Mouse (Mus musculus) embryonic facial prominence, embryonic 14.5 days (tissue): Measurements from ENCODE around the gene Slc9a4. TPM values are rescaled to one million over a fixed set of nuclear protein-coding genes. Genes with fewer than 3 reads are reported as not detected.

Experiments used
- ATAC-seq: fragments of 200-750 bp; cut with Nextera tagmentation; 2 replicates; pipeline ENCODE4 v1.8.0; 2017; ENCODE audit warnings: low read depth, moderate number of reproducible peaks, moderate TSS enrichment
- DNase-seq: peaks from one replicate; pipeline ENCODE4 v3.0.0-alpha.2; 2015; ENCODE audit warnings: low spot score
- H3K27ac ChIP-seq: fragments of 300-500 bp; sonication (generic); replicated peaks from 2 replicates; pipeline ENCODE4 v1.5.1; 2014; ENCODE audit warnings: low read depth, mild to moderate bottlenecking, low read length, moderate library complexity
- H3K27me3 ChIP-seq: fragments of 300-500 bp; sonication (generic); replicated peaks from 2 replicates; pipeline ENCODE4 v1.6.1; 2014; ENCODE audit warnings: low read length; ENCODE audit not compliant: control insufficient read depth, insufficient read depth
- H3K36me3 ChIP-seq: fragments of 300-500 bp; sonication (generic); 2 replicates; pipeline ENCODE4 v1.6.1; 2014; ENCODE audit warnings: low read length, mixed read lengths; ENCODE audit not compliant: control insufficient read depth, insufficient read depth
- H3K4me1 ChIP-seq: fragments of 300-500 bp; sonication (generic); 2 replicates; pipeline ENCODE4 v1.6.1; 2014; ENCODE audit warnings: antibody characterized with exemption, low read length; ENCODE audit not compliant: control insufficient read depth, insufficient read depth
- H3K4me2 ChIP-seq: fragments of 300-500 bp; sonication (generic); 2 replicates; pipeline ENCODE4 v1.6.1; 2014; ENCODE audit warnings: low read depth, mild to moderate bottlenecking, low read length, moderate library complexity, mixed read lengths
- H3K4me3 ChIP-seq: fragments of 300-500 bp; sonication (generic); 2 replicates; pipeline ENCODE4 v1.5.1; 2014; ENCODE audit warnings: low read depth, mild to moderate bottlenecking, low read length
- H3K9ac ChIP-seq: fragments of 300-500 bp; sonication (generic); 2 replicates; pipeline ENCODE4 v1.6.1; 2014; ENCODE audit warnings: low read depth, mild to moderate bottlenecking, low read length, moderate library complexity, mixed read lengths
- H3K9me3 ChIP-seq: fragments of 300-500 bp; sonication (generic); 2 replicates; pipeline ENCODE4 v1.6.1; 2016; ENCODE audit warnings: low read length; ENCODE audit not compliant: control insufficient read depth
- WGBS: fragments of 180-500 bp; shearing (Covaris S2); extraction: QIAGEN DNeasy Blood & Tissue Kit; methylation state at CpG from one replicate; pipeline ENCODE4 v1.1.7; 2014; 5-methylcytosine and 5-hydroxymethylcytosine counted together
- polyA plus RNA-seq: library from polyadenylated mRNA; unstranded; fragments of >200 nt; fragmentation: Nextera tagmentation; extraction: Ambion mirVana; gene quantifications from 2 replicates; pipeline ENCODE4 v1.2.1, GENCODE M21; 2014

The Slc9a4 gene
- polyA plus RNA-seq: 0.17 and 0.18 TPM in 2 replicates

- Histone ChIP-seq H3K9me3 (no peaks in the 10 kb centered on the region), H3K4me1 (no peaks in the 10 kb centered on the region), H3K9ac (no peak within 1 kb of the TSS), H3K4me2 (peak within 1 kb of the TSS; percentile 31; the same call in 1 of the 2 replicates), H3K36me3 (no peaks in the 10 kb centered on the region), H3K27me3 (peaks cover 4% of the 10 kb centered on the region; the same call in 1 of the 2 replicates), H3K27ac (no peak within 1 kb of the TSS), H3K4me3 (no peak within 1 kb of the TSS)
- DNase-seq (peak; percentile 54), ATAC-seq (no peak)
- 9% methylated on average over 7 of the region's 7 CpGs for WGBS
These were observed at the start of gene Slc9a4 for GRCm38 (mm10) chr1:40579784-40580183. TSS of gene Slc9a4 (plus strand) at chr1:40580081.

DNA sequence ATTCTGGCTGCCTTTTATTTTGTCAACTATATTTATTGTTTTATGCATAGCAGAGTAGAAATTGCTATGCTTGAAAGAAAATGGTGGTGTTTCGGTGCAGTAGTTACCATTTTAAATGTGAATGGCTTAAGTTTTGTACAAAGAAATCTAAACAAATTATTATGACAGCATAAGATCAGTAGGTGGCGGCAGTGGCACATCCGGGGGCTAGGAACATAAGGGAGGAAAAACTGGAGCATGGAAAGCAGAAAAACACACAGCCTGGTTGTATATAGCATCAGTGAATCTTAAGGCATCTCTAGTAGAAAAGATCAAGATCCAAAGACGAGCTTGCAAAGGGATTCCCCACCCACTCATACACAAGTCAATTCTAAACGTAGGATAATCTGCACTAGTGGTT, 42.3 kb upstream of the Slc9a4 start:
- H3K4me3 ChIP-seq: no peak overlapping the region
- 74% methylated on average over 5 of the region's 5 CpGs for WGBS
- no peak for ATAC-seq
- no peak overlapping the region for H3K9ac ChIP-seq
- no peak overlapping the region for H3K27ac ChIP-seq
- H3K4me2 ChIP-seq: no peak overlapping the region
- no peaks in the 10 kb centered on the region for H3K9me3 ChIP-seq
- H3K36me3 ChIP-seq: no peaks in the 10 kb centered on the region
- no peaks in the 10 kb centered on the region for H3K4me1 ChIP-seq
- DNase-seq: no peak
- H3K27me3 ChIP-seq: no peaks in the 10 kb centered on the region

- 1% methylated on average over 2 of the region's 2 CpGs for WGBS
- peak; percentile 72 for DNase-seq
These were observed 35.2 kb upstream of the Slc9a4 start for GRCm38 (mm10) chr1:40544650-40545049.

DNA sequence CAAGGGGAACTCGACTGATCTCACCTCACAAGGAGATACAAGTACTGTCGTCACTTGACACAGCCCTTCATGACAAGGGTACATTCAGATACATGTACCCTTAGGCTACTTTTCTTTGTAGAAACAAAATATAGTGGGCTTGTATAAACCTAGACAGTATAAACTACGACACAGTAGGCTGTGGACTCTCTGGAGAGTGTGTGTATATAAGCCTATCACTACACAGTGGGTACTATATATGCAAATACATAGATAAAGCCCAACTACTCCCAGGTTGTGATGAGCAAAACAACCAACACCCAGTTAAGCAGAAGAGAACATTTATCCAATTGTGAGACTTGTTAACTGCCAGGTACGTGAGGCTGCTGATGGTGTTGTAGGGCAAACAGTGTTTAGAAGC, 33.2 kb upstream of the Slc9a4 start:
- Histone ChIP-seq H3K9me3 (no peaks in the 10 kb centered on the region), H3K4me3 (no peak overlapping the region), H3K4me2 (no peak overlapping the region), H3K36me3 (no peaks in the 10 kb centered on the region), H3K27me3 (no peaks in the 10 kb centered on the region), H3K4me1 (no peaks in the 10 kb centered on the region; the same call in 1 of the 2 replicates), H3K27ac (no peak overlapping the region), H3K9ac (no peak overlapping the region)
- ATAC-seq: no peak
- 73% methylated on average over 4 of the region's 4 CpGs for WGBS
- DNase-seq: no peak

More at GRCm38 (mm10) chr1:40544650-40545049, 35.2 kb upstream of the Slc9a4 start:
- no peak overlapping the region for H3K4me3 ChIP-seq
- no peak for ATAC-seq
- no peaks in the 10 kb centered on the region for H3K27me3 ChIP-seq
- no peak overlapping the region for H3K9ac ChIP-seq
- no peak overlapping the region for H3K4me2 ChIP-seq
- H3K36me3 ChIP-seq: no peaks in the 10 kb centered on the region
- no peaks in the 10 kb centered on the region; the same call in 1 of the 2 replicates for H3K4me1 ChIP-seq
- H3K9me3 ChIP-seq: no peaks in the 10 kb centered on the region
- H3K27ac ChIP-seq: no peak overlapping the region

GRCm38 (mm10) chr1:40547064-40547572, 32.8 kb upstream of the Slc9a4 start:
- DNase-seq: peak; percentile 7
- no peak for ATAC-seq
- H3K9ac ChIP-seq: no peak overlapping the region
- H3K36me3 ChIP-seq: no peaks in the 10 kb centered on the region
- H3K4me2 ChIP-seq: no peak overlapping the region
- H3K4me3 ChIP-seq: no peak overlapping the region
- no peak overlapping the region for H3K27ac ChIP-seq
- H3K9me3 ChIP-seq: no peaks in the 10 kb centered on the region
- H3K27me3 ChIP-seq: no peaks in the 10 kb centered on the region
- 72% methylated on average over 11 of the region's 11 CpGs for WGBS
- no peaks in the 10 kb centered on the region; the same call in 1 of the 2 replicates for H3K4me1 ChIP-seq

DNA sequence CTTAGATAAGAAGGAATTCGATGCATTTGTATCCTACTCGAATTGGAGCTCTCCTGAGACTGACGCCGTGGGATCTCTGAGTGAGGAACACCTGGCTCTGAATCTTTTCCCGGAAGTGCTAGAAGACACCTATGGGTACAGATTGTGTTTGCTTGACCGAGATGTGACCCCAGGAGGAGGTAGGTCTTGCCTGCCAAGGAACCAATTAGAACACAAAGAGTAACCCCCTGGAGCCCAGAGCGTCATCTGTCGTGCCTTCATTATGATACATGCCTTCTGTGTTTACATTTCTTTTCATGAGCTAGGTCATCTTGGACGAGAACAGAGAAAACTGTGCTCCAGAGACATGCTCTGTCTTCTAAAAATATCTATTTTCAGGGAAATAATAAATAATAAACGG, 32.1 kb upstream of the Slc9a4 start:
- H3K4me2 ChIP-seq: no peak overlapping the region
- DNase-seq: peak; percentile 53
- no peak overlapping the region for H3K9ac ChIP-seq
- H3K36me3 ChIP-seq: no peaks in the 10 kb centered on the region
- no peaks in the 10 kb centered on the region; the same call in 1 of the 2 replicates for H3K4me1 ChIP-seq
- ATAC-seq: peak; percentile 80; the same call in 1 of the 2 replicates
- no peaks in the 10 kb centered on the region for H3K9me3 ChIP-seq
- 51% methylated on average over 10 of the region's 10 CpGs for WGBS
- H3K27ac ChIP-seq: no peak overlapping the region
- H3K27me3 ChIP-seq: no peaks in the 10 kb centered on the region
- no peak overlapping the region for H3K4me3 ChIP-seq

DNA sequence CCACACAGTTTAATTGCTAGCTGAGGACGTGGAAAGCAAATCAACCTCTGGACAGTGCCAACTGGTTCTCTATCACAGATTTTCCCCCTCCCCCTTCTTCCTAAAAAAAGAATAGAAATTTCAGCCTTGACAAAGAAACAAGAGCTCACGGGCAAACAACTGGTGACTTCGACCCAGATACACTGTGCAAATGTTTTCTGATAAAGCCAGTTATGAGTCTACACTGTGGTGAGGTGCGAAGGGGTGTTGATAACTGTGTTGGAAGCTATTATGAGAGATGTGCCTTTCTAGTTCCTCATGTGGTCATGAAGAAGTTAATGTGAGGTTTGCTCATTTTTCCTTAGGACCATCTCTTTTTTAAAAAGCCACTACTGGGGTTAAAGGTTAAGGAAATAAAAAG, 10.5 kb upstream of the Slc9a4 start:
- Histone ChIP-seq H3K27me3 (no peaks in the 10 kb centered on the region), H3K9me3 (no peaks in the 10 kb centered on the region), H3K4me2 (no peak overlapping the region), H3K9ac (no peak overlapping the region), H3K27ac (no peak overlapping the region), H3K4me3 (no peak overlapping the region), H3K36me3 (no peaks in the 10 kb centered on the region), H3K4me1 (no peaks in the 10 kb centered on the region)
- no peak for ATAC-seq
- 76% methylated on average over 4 of the region's 4 CpGs for WGBS
- DNase-seq: no peak

- Histone ChIP-seq H3K27ac (no peak overlapping the region), H3K4me1 (no peaks in the 10 kb centered on the region), H3K4me3 (no peak overlapping the region), H3K4me2 (no peak overlapping the region), H3K9me3 (no peaks in the 10 kb centered on the region), H3K9ac (no peak overlapping the region), H3K27me3 (peaks cover 4% of the 10 kb centered on the region; the same call in 1 of the 2 replicates), H3K36me3 (no peaks in the 10 kb centered on the region)
- no peak for ATAC-seq
- no peak for DNase-seq
- 69% methylated on average over 14 of the region's 14 CpGs for WGBS
These were observed 388 bp downstream of the Slc9a4 start for GRCm38 (mm10) chr1:40580269-40580668.

GRCm38 (mm10) chr1:40586776-40587175, 6.9 kb downstream of the Slc9a4 start:
- Histone ChIP-seq H3K9me3 (no peaks in the 10 kb centered on the region), H3K9ac (no peak overlapping the region), H3K27me3 (no peaks in the 10 kb centered on the region), H3K27ac (no peak overlapping the region), H3K4me1 (no peaks in the 10 kb centered on the region), H3K36me3 (no peaks in the 10 kb centered on the region), H3K4me2 (no peak overlapping the region), H3K4me3 (no peak overlapping the region)
- no peak for ATAC-seq
- DNase-seq: peak; percentile 45
- WGBS: 37% methylated on average over 5 of the region's 5 CpGs
